Mouse (Mus musculus): ENCODE data around the gene Clns1a.

The Clns1a gene

DNA sequence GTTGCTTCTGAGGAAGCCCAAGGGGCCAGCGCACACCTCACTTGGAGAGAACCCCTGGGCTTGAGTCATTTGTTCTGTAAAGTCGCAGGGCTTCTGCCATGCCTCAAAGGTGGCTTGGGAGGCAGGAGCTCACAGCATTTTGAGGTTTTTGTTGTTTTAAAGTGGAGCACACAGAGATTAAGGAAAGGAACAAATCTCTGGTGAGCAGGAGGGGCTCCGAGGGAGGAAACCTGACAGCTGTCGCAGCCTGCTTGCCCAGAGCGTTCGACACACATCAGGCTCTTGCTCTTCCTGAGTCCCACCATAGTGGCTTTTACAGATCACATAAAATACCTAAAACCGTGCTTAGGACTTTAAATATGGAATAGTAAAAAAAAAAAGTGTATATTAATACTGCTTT lies 30.3 kb downstream of the Clns1a start:
- in situ Hi-C loops (cut with MboI, MseI) = no loop called here

DNA sequence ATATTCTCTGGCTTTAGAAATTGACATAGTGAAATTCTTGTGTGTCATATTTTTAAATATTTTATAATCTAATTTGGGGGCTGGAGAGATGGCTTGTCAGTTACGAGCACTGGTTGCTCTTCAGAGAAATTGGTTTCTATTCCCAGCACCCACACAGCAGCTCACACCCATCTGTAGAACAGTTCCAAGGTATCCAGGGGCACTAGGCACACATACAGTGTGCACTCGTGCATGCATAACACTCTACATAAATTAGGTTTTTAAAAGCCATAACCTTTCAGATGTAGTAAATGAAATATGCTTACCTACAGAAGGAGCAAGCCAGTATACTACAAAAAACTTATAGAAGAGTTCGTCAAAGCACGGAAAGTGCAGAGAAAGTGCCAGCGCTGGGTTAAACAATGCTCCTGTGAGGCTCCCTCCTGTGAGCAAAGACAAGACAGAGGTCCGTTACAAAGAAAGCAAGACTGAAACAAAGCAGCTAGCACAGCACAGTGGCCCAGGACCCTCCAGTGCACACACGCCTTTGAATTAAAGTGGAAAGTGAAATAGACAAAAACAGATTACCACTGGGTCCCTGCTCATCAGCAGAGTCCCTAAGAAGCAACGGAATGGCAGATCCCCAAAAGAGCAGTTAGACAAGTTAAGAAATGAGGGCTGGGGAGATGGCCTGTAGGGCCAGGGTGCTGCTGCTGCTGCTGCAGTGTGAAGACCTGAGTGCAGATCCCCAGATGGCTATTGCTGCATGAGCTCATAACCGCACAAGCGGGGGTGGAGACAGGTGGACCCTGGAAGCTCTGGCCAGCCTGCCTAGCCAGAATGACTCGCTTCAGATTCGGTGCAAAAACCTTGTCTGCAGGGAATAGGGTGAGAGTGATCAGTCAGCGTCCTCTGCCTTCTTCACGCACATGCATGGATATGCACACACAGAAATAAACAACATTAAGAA lies 32.5 kb downstream of the Clns1a start:
- in situ Hi-C loops (cut with MboI, MseI) = no loop called here

DNA sequence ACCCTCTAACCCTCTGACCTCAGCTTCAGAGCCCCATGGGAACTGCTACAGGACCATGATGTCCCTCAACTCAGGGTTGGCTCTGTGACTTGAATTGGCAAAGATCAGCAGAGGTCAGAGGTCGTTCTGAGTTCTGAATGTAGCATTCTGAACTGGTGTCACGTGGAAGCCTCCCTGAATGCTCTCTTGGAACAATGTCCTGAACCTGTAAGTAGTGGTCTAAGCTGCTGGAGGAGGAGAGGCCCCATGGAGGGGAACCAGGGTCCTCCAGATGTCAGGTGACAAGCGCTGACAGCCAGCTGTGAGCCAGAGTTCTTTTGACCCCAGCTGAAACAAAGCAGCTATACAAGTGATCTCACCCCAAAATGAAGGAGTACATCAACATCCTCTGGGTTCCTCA lies 34.0 kb downstream of the Clns1a start:
- in situ Hi-C loops (cut with MboI, MseI) = loop anchor here (10.0 kb wide), 2 partner anchors 374 to 1844 kb away; no protein-coding TSS in a partner anchor

- in situ Hi-C loops (cut with MboI, MseI) = loop anchor here (10.0 kb wide), 2 partner anchors 371 to 1841 kb away; no protein-coding TSS in a partner anchor
These were observed 37.2 kb downstream of the Clns1a start for GRCm38 (mm10) chr7:97733606-97734005.

DNA sequence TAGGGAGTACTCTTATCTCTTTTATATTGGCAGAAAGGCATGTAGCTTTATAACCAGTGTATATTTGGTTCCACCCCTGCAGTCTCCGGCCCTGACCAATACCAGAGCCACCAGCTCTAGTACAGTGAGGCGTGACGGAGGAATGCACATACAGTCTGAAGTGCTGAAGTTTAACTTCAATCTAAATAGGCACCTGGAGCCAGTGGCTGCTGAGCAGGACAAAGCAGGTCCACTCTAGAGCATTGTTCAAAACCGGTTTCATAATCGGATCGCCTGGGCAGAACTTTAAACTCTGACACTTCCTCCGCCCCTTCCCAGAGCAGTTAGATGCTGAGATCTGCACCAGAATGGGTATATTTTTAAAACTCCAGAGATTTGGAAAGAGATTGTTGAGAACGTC lies 38.6 kb downstream of the Clns1a start:
- in situ Hi-C loops (cut with MboI, MseI) = loop anchor here (10.0 kb wide), 2 partner anchors 370 to 1840 kb away; no protein-coding TSS in a partner anchor

- in situ Hi-C loops (cut with MboI, MseI) = loop anchor here (10.0 kb wide), 2 partner anchors 369 to 1839 kb away; no protein-coding TSS in a partner anchor
These were observed 39.5 kb downstream of the Clns1a start for GRCm38 (mm10) chr7:97735886-97736420.

DNA sequence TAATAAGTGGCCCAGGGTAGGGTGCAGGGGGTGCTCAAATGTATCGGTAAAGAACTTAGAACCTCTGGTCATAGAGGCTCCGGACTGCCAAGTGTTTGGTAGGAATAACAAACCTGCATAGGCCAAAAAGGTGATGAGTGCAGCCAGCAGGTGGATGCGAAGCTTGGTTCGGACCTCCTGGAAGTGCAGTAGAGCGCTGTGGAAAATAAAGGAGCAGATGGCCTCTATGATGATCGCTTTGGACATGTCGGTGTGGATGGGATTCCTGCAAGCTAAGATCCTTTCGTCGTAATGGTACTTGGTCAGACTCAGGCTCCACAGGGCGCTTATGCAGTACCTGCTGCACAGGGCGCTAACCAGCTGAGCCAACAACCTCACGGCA lies 40.8 kb downstream of the Clns1a start:
- in situ Hi-C loops (cut with MboI, MseI) = loop anchor here (10.0 kb wide), 2 partner anchors 368 to 1838 kb away; no protein-coding TSS in a partner anchor

DNA sequence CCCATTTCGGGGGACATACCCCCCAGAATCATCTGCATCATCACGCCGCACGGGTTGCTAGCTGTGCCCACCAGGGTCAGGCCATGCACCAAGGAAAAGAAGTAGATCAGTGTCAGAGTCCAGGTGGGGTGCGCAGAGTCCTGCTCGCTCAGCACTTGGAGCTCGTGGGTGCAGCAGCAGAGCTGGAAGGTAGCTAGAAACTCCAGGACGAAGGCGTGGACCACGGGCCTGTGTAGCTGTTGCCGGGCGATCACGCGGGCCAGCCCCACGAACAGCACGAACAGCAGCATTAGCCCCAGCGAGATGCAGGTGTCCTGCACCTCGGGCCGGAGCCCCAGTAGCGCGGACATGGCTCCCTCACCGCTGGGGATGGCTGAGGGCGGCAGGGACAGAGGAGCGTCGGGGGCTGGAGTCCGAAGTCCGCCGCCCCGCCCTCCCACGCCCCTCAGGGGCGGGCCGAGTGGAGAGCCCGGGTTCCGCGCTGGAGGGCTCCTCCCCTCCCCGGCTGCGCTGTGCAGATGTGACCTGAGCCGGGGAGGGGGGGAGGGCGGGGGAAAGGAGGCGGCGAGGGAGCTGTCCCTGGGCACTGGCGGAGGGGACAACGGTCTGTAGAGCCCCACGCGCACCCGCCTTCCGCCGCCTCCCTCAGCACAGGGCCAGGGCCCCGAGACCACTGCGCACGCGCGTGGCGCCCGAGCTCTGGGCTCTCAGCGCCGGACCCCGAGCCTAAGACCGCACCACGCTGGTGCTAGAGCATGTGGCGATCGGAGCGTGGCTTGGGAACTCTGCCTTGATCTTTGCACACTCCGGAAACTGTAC lies 41.4 kb downstream of the Clns1a start, which contains the start of gene Aqp11:
Gene Aqp11, minus strand, starts transcription at position 652 of the 819 bp plus-strand sequence.
- in situ Hi-C loops (cut with MboI, MseI) = loop anchor here (10.0 kb wide), 2 partner anchors 367 to 1837 kb away; no protein-coding TSS in a partner anchor

DNA sequence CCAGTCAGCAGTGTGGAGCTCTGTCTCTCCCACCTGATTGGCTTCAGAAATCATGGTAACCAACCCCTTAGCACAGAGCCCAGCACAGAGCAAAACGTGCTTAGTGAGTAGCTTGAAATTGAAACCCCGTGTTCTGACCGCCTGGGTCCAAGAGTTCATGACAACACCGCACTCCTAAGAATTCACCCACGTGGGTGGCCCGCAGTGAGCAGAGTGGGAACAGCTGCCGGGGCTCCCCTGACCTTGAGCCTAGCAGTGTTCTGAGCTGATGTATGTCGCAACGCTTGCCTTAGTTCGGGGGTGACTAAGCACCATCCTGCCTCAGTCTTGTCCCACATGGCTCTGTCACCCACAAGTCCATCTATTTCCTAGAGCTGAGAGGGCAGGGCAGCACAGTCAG lies 44.5 kb downstream of the Clns1a start:
- in situ Hi-C loops (cut with MboI, MseI) = no loop called here

- in situ Hi-C loops (cut with MboI, MseI) = no loop called here
These were observed 45.4 kb downstream of the Clns1a start for GRCm38 (mm10) chr7:97741756-97742291.

GRCm38 (mm10) chr7:97745299-97745698 lies 48.9 kb downstream of the Clns1a start:
- in situ Hi-C loops (cut with MboI, MseI) = loop anchor here (5.0 kb wide), 3 partner anchors 42 to 232 kb away; partner anchors contain the start of gene Pak1

DNA sequence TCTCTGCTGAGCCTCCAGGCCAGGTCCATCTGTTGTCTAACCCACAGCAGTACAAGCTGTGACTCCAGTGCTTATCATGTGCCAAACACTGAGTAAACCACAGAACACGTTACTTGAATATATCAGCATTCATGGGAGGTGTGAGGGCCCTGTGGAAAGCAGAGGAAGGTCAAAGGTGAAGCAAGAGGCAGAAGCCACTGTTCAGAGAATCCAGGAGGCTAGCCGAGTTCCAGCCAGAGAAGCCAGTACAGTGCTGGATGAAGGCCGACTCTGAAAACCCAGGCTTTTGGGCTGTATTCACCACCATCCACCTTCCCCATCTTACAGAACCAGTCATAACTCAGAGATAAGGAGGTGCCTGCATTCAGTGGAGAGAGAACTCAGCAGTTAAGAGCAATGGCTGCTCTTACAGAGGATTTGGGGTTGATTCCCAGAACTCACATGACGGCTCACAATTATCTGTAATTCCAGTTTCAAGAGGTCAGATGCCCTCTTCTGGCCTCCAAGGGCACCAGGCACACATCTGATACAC lies 50.8 kb downstream of the Clns1a start:
- in situ Hi-C loops (cut with MboI, MseI) = loop anchor here (5.0 kb wide), 3 partner anchors 40 to 230 kb away; partner anchors contain the start of gene Pak1

DNA sequence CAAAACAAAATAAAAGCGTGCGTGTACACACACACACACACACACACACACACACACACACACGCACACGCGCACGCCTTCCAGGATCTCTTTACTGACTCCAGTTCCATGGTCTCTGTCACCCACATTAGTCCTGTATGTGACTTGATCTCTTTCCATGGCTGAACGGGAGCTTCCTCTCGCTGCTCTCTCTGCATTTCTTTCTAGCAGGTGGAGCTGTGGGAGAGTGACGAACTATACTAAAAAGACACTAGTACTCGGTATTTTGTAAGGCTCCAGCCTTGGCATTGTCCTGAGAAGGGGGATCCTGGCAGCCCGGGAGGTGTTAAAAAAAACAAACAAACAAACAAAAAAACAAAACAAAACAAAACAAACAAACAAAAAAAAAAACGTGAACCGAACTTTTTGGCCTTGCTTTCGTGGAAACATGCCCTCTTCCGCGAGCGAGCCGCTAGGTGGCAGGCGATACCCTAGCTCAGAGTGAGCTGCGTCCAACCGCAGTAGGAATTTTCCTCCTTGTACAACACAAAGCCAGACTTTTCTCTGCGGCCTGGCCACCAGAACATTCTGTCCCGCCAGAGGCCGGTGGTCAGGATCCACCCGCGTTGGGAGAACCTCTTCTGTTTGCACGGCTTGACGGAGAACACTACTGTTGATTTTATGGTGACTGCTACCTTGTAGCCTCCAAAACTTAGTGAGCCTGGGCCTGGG lies 51.5 kb downstream of the Clns1a start:
- in situ Hi-C loops (cut with MboI, MseI) = loop anchor here (5.0 kb wide), 3 partner anchors 39 to 229 kb away; partner anchors contain the start of gene Pak1

- in situ Hi-C loops (cut with MboI, MseI) = loop anchor here (5.0 kb wide), 3 partner anchors 39 to 229 kb away; partner anchors contain the start of gene Pak1
These were observed 52.2 kb downstream of the Clns1a start for GRCm38 (mm10) chr7:97748527-97749206.

DNA sequence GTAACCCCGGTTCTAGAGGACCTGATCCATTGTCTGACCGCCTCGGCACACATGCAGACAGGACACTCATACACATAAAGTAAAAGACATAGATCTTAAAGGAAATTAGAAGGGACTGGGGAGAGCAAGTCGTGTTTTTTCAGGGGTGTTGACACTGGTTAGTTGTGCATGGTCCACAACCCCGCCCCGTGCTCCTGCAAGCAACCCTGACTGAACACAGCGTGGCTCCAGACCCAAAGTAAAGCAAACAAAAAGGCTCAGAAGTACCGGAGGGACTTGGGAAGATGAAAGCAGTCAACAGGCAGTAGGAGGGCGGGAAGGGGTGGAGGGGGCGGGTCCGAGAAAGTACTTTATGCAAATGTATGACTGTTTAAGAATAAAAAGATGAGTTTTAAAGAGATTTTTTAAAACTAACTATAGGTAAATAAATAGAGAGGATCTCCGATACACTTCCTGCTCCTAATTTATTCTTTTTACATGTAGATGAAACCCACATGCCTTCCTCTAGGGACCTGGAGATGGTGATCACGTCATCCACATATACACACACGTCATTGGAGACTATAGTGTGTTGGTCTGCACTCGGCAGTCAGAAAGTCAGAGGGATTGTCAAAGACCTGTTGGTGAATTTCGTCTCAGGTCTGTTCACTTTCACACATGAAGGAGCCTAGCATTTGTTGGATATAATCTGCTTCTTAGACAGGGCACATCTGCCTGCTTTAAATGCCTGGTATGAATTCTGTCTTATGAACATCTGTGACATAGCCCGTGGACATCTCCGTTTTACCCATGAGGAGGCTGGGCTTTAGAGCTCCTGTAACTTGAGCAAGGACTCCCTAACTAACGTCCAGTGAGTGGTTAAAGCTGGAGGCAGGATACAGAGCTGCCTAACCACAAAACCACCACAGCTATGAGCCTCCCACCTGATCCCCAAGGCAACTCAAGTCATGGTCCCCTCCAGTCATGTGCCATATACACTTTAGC lies 53.1 kb downstream of the Clns1a start:
- in situ Hi-C loops (cut with MboI, MseI) = loop anchor here (5.0 kb wide), 3 partner anchors 38 to 228 kb away; partner anchors contain the start of gene Pak1

DNA sequence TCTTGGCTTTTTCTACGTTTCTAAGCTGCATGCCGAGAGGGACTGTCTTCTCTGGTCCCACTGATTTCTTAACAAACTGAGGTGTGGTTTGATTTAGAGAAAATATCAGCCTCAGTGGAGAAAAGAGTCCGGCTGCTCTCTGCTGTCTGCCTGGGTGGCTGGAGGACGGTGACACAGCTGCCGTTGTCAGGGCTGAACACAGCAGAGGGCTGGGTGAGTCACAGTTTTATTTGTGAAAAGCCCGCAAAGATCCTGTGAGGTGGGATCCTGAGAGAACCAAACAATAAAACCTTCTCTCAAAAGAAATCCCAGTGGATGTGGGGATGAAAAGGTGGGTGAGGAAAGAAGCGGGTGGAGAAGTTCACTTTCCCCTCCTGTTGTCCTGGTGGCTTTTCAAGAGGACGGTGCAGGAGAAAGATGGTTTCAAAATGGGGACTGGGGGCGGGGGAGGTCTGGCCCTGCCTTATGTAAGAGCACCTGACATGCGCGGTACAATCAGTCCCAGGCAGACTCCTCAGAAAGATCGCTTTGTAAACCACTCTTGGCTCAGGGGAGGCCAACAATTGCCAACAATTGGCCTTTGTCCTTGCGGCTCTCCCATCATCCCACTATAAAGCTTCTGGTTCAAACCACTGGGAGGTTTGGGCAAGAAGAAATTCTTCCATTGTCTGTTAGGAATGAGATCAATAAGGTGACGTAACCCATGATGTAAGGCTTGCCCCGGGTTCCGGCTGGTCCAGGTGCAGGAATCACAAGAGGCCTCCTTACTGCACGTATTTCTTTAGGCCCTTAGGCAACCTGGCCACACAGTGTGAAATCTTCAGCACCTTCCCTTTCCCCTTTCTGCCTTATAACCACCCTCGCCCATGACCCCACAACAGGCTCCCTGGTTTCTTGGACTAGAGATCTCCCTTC lies 60.8 kb downstream of the Clns1a start:
- in situ Hi-C loops (cut with MboI, MseI) = no loop called here

- in situ Hi-C loops (cut with MboI, MseI) = no loop called here
These were observed 68.2 kb downstream of the Clns1a start for GRCm38 (mm10) chr7:97764591-97764990.

Measured in T-helper 2 cell (primary cell).